Mouse (Mus musculus): ENCODE data around the gene Krt16. TPM values are rescaled to one million over a fixed set of nuclear protein-coding genes. Genes with fewer than 3 reads are reported as not detected.

The Krt16 gene
- total RNA-seq (2012; rRNA removed) = not detected in 2 replicates
- polyA plus RNA-seq (2012; ENCODE audit: insufficient read depth in 1 of 2, insufficient read length in 2 of 2, low read depth in 1 of 2, low replicate concordance in 2 of 2, missing spikeins in 1 of 2) = not detected

GRCm38 (mm10) chr11:100248852-100249465, at the start of gene Krt16:
Krt16 (minus strand) TSS chr11:100248902.
- TF ChIP-seq ZKSCAN1 (IDR thresholded peaks at IDR 0.05; ENCODE audit: low read depth, low read length) = no peak
- Histone ChIP-seq H3K4me3 (ENCODE audit: control insufficient read depth in 1 of 2, insufficient read depth in 1 of 2, low read depth in 2 of 2, low read length in 2 of 2) (no peak within 1 kb of the TSS), H3K27ac (ENCODE audit: control insufficient read depth, low read depth, low read length) (no peak within 1 kb of the TSS), H3K79me2 (ENCODE audit: control insufficient read depth, insufficient read depth, low read length, poor library complexity) (no peaks in the 10 kb centered on the region), H3K9ac (ENCODE audit: control insufficient read depth, low read depth, low read length, poor library complexity, severe bottlenecking) (no peak within 1 kb of the TSS), H3K36me3 (ENCODE audit: control insufficient read depth in 1 of 2, insufficient read depth in 2 of 2, low read length in 2 of 2) (no peaks in the 10 kb centered on the region), H3K4me1 (ENCODE audit: control insufficient read depth in 1 of 2, insufficient read depth in 2 of 2, low read length in 2 of 2) (no peaks in the 10 kb centered on the region), H3K27me3 (ENCODE audit: control insufficient read depth in 1 of 2, insufficient read depth in 2 of 2, low read length in 2 of 2) (no peaks in the 10 kb centered on the region), H3K9me3 (replicated peaks; ENCODE audit: insufficient read depth, low read length) (no peaks in the 10 kb centered on the region)
- DNase-seq (ENCODE audit: low read depth, low spot score) = no peak

GRCm38 (mm10) chr11:100297801-100298200, 49.1 kb upstream of the Krt16 start:
- TF ChIP-seq CTCF (IDR thresholded peaks at IDR 0.05 in 2 of 3, conservative IDR thresholded peaks at IDR 0.05 in 1 of 3; ENCODE audit: control insufficient read depth in 1 of 3, insufficient read depth in 1 of 3, low read depth in 2 of 3, low read length in 3 of 3, poor library complexity in 1 of 3, severe bottlenecking in 1 of 3) = peak; percentile 58 to 80 (median 63)
- TF ChIP-seq MAFK (IDR thresholded peaks at IDR 0.05; ENCODE audit: borderline replicate concordance, low read depth, low read length) = no peak
- Histone ChIP-seq H3K4me3 (ENCODE audit: control insufficient read depth in 1 of 2, insufficient read depth in 1 of 2, low read depth in 2 of 2, low read length in 2 of 2) (no peak overlapping the region), H3K9me3 (replicated peaks; ENCODE audit: insufficient read depth, low read length) (no peaks in the 10 kb centered on the region), H3K27me3 (ENCODE audit: control insufficient read depth in 1 of 2, insufficient read depth in 2 of 2, low read length in 2 of 2) (peaks cover 2 to 3% of the 10 kb centered on the region in 2 experiments), H3K27ac (ENCODE audit: control insufficient read depth, low read depth, low read length) (no peak overlapping the region), H3K9ac (ENCODE audit: control insufficient read depth, low read depth, low read length, poor library complexity, severe bottlenecking) (no peak overlapping the region), H3K4me1 (ENCODE audit: control insufficient read depth in 1 of 2, insufficient read depth in 2 of 2, low read length in 2 of 2) (peaks cover 0 to 3% of the 10 kb centered on the region in 2 experiments; a peak in 2 of 4 replicates), H3K79me2 (ENCODE audit: control insufficient read depth, insufficient read depth, low read length, poor library complexity) (no peaks in the 10 kb centered on the region), H3K36me3 (ENCODE audit: control insufficient read depth in 1 of 2, insufficient read depth in 2 of 2, low read length in 2 of 2) (peaks cover 0 to 3% of the 10 kb centered on the region in 2 experiments; a peak in 1 of 4 replicates)
- DNase-seq (ENCODE audit: low read depth, low spot score) = peak; percentile 37

GRCm38 (mm10) chr11:100295308-100295707, 46.6 kb upstream of the Krt16 start:
- no peak overlapping the region for H3K27ac ChIP-seq (ENCODE audit: control insufficient read depth, low read depth, low read length)
- no peaks in the 10 kb centered on the region for H3K36me3 ChIP-seq (ENCODE audit: control insufficient read depth in 1 of 2, insufficient read depth in 2 of 2, low read length in 2 of 2)
- peaks cover 12 to 13% of the 10 kb centered on the region in 2 experiments for H3K27me3 ChIP-seq (ENCODE audit: control insufficient read depth in 1 of 2, insufficient read depth in 2 of 2, low read length in 2 of 2)
- H3K4me1 ChIP-seq (ENCODE audit: control insufficient read depth in 1 of 2, insufficient read depth in 2 of 2, low read length in 2 of 2) = no peaks in the 10 kb centered on the region
- peak; percentile 86 for DNase-seq (ENCODE audit: low read depth, low spot score)
- no peaks in the 10 kb centered on the region for H3K9me3 ChIP-seq (replicated peaks; ENCODE audit: insufficient read depth, low read length)
- no peaks in the 10 kb centered on the region for H3K79me2 ChIP-seq (ENCODE audit: control insufficient read depth, insufficient read depth, low read length, poor library complexity)
- H3K9ac ChIP-seq (ENCODE audit: control insufficient read depth, low read depth, low read length, poor library complexity, severe bottlenecking) = no peak overlapping the region
- H3K4me3 ChIP-seq (ENCODE audit: control insufficient read depth in 1 of 2, insufficient read depth in 1 of 2, low read depth in 2 of 2, low read length in 2 of 2) = no peak overlapping the region
- TF ChIP-seq CHD2 (IDR thresholded peaks at IDR 0.05; ENCODE audit: low read length) (no peak), SIN3A (IDR thresholded peaks at IDR 0.05; ENCODE audit: low read length) (no peak), GATA1 (IDR thresholded peaks at IDR 0.05; ENCODE audit: low read depth, low read length) (no peak), ZMIZ1 (IDR thresholded peaks at IDR 0.05; ENCODE audit: low read depth, low read length) (no peak), BHLHE40 (IDR thresholded peaks at IDR 0.05; ENCODE audit: borderline replicate concordance, low read depth, low read length) (no peak), RAD21 (IDR thresholded peaks at IDR 0.05; ENCODE audit: low read depth, low read length) (peak; percentile 76), ZKSCAN1 (IDR thresholded peaks at IDR 0.05; ENCODE audit: low read depth, low read length) (no peak), ZC3H11A (IDR thresholded peaks at IDR 0.05; ENCODE audit: low read depth, low read length) (peak; percentile 60), POLR2A (IDR thresholded peaks at IDR 0.05; ENCODE audit: control insufficient read depth in 1 of 2, insufficient read depth in 1 of 2, low read depth in 1 of 2, low read length in 2 of 2, poor library complexity in 1 of 2) (no peak), USF1 (IDR thresholded peaks at IDR 0.05; ENCODE audit: low read depth, low read length) (no peak), SMC3 (IDR thresholded peaks at IDR 0.05; ENCODE audit: low read depth, low read length) (peak; percentile 90), ETS1 (IDR thresholded peaks at IDR 0.05; ENCODE audit: low read depth, low read length) (no peak), ZNF384 (IDR thresholded peaks at IDR 0.05; ENCODE audit: low read depth, low read length) (peak; percentile 72), TAL1 (IDR thresholded peaks at IDR 0.05; ENCODE audit: low read length) (no peak), E2F4 (IDR thresholded peaks at IDR 0.05; ENCODE audit: borderline replicate concordance, low read depth, low read length) (no peak), EP300 (IDR thresholded peaks at IDR 0.05; ENCODE audit: low read depth in 1 of 2, low read length in 2 of 2) (0 out of 4 replicates have a peak, but pooled peaks of 1 of the 2 experiments have one; percentile 16), RCOR1 (IDR thresholded peaks at IDR 0.05; ENCODE audit: low read depth, low read length) (no peak), NRF1 (IDR thresholded peaks at IDR 0.05; ENCODE audit: insufficient read depth, low read depth, low read length, poor library complexity, severe bottlenecking) (no peak), HCFC1 (IDR thresholded peaks at IDR 0.05; ENCODE audit: low read depth, low read length) (no peak), KAT2A (conservative IDR thresholded peaks at IDR 0.05; ENCODE audit: low read depth, low read length) (no peak), NELFE (IDR thresholded peaks at IDR 0.05; ENCODE audit: low read depth, low read length) (no peak), POLR2AphosphoS5 (IDR thresholded peaks at IDR 0.05; ENCODE audit: borderline replicate concordance, low read depth, low read length) (no peak), MAZ (IDR thresholded peaks at IDR 0.05; ENCODE audit: low read depth, low read length) (peak; percentile 27; the same call in 1 of the 2 replicates)
